Mouse (Mus musculus): ENCODE results near the gene Pdss2. TPM values are rescaled to one million over a fixed set of nuclear protein-coding genes. Genes with fewer than 3 reads are reported as not detected.

Gene Pdss2
- polyA plus RNA-seq, 1 experiment, result 3.7 TPM

GRCm38 (mm10) chr10:43312658-43313417, 91.6 kb downstream of the Pdss2 start:
- Histone ChIP-seq H3K36me3 (ENCODE audit: control insufficient read depth, insufficient read depth, low read length) (no peaks in the 10 kb centered on the region), H3K27ac (ENCODE audit: control insufficient read depth, insufficient read depth, low read depth, low read length) (no peak overlapping the region), H3K4me3 (ENCODE audit: control insufficient read depth, low read depth, low read length) (no peak overlapping the region), H3K27me3 (ENCODE audit: control insufficient read depth, insufficient read depth, low read length) (no peaks in the 10 kb centered on the region), H3K4me1 (ENCODE audit: control insufficient read depth, insufficient read depth, low read length) (no peaks in the 10 kb centered on the region)
- no peak for TF ChIP-seq CTCF (IDR thresholded peaks at IDR 0.05; ENCODE audit: control insufficient read depth, insufficient read depth, insufficient replicate concordance, low read depth, low read length)
- no peak for TF ChIP-seq POLR2A (IDR thresholded peaks at IDR 0.05; ENCODE audit: control insufficient read depth, low read depth, low read length)

DNA sequence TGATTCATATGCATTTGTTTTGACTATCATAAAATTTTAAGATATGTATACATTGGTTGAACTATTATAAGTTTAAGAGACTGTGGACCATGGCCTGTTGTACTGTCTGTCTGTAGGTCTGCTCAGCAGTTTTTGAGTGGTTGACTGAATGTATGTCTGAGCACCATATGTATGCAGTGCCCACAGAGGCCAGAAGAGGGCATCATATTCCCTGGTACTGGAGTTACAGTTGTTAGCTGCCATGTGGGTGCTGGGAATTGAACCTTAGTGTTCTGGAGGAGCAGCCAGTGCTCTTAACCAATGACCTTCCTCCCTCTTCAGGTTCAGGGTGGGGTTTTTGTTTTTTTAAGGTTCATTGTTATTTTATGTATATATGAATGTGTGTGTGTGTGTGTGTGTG, 93.9 kb downstream of the Pdss2 start:
- H3K4me3 ChIP-seq (ENCODE audit: control insufficient read depth, low read depth, low read length), result no peak overlapping the region
- H3K27ac ChIP-seq (ENCODE audit: control insufficient read depth, insufficient read depth, low read depth, low read length), result no peak overlapping the region
- H3K27me3 ChIP-seq (ENCODE audit: control insufficient read depth, insufficient read depth, low read length), result no peaks in the 10 kb centered on the region
- TF ChIP-seq POLR2A (IDR thresholded peaks at IDR 0.05; ENCODE audit: control insufficient read depth, low read depth, low read length), result no peak
- TF ChIP-seq CTCF (IDR thresholded peaks at IDR 0.05; ENCODE audit: control insufficient read depth, insufficient read depth, insufficient replicate concordance, low read depth, low read length), result no peak
- no peaks in the 10 kb centered on the region for H3K36me3 ChIP-seq (ENCODE audit: control insufficient read depth, insufficient read depth, low read length)
- no peaks in the 10 kb centered on the region for H3K4me1 ChIP-seq (ENCODE audit: control insufficient read depth, insufficient read depth, low read length)

DNA sequence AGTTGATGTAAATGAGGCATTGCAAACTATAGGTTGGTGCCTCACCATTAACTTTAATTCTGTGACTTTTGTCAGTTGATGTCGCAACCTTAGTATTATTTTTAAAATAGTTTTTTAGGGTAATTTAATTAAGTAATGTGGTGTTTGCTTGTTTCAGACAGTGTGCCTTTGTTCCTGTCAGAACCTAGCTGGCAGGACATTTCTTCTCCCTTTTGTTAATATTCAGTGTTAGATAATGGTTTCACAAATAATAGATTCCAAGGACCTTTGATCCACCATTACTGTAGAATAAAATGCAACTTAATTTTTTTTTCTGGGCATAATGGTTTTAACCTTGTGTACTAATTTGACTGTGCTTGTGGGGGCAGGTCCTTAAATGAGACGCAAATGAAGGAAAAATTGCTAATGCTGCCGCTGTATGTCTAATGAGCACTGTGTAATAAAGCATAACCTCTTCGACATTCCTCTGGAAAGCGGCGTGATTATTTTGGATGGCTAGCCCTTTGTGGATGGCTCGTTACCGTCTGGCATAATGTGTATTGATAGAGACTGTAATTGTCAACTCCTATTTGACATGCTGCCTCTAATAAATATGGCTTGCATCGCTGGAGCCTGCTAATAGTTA, 96.2 kb downstream of the Pdss2 start:
- TF ChIP-seq CTCF (IDR thresholded peaks at IDR 0.05; ENCODE audit: control insufficient read depth, insufficient read depth, insufficient replicate concordance, low read depth, low read length), result no peak
- no peak for TF ChIP-seq POLR2A (IDR thresholded peaks at IDR 0.05; ENCODE audit: control insufficient read depth, low read depth, low read length)
- no peak overlapping the region for H3K27ac ChIP-seq (ENCODE audit: control insufficient read depth, insufficient read depth, low read depth, low read length)
- H3K4me3 ChIP-seq (ENCODE audit: control insufficient read depth, low read depth, low read length), result no peak overlapping the region
- no peaks in the 10 kb centered on the region for H3K36me3 ChIP-seq (ENCODE audit: control insufficient read depth, insufficient read depth, low read length)
- no peaks in the 10 kb centered on the region for H3K27me3 ChIP-seq (ENCODE audit: control insufficient read depth, insufficient read depth, low read length)
- H3K4me1 ChIP-seq (ENCODE audit: control insufficient read depth, insufficient read depth, low read length), result no peaks in the 10 kb centered on the region

GRCm38 (mm10) chr10:43321019-43321418, 99.7 kb downstream of the Pdss2 start:
- Histone ChIP-seq H3K4me1 (ENCODE audit: control insufficient read depth, insufficient read depth, low read length) (no peaks in the 10 kb centered on the region), H3K27ac (ENCODE audit: control insufficient read depth, insufficient read depth, low read depth, low read length) (no peak overlapping the region), H3K36me3 (ENCODE audit: control insufficient read depth, insufficient read depth, low read length) (no peaks in the 10 kb centered on the region), H3K4me3 (ENCODE audit: control insufficient read depth, low read depth, low read length) (no peak overlapping the region), H3K27me3 (ENCODE audit: control insufficient read depth, insufficient read depth, low read length) (no peaks in the 10 kb centered on the region)
- no peak for TF ChIP-seq CTCF (IDR thresholded peaks at IDR 0.05; ENCODE audit: control insufficient read depth, insufficient read depth, insufficient replicate concordance, low read depth, low read length)
- no peak for TF ChIP-seq POLR2A (IDR thresholded peaks at IDR 0.05; ENCODE audit: control insufficient read depth, low read depth, low read length)

DNA sequence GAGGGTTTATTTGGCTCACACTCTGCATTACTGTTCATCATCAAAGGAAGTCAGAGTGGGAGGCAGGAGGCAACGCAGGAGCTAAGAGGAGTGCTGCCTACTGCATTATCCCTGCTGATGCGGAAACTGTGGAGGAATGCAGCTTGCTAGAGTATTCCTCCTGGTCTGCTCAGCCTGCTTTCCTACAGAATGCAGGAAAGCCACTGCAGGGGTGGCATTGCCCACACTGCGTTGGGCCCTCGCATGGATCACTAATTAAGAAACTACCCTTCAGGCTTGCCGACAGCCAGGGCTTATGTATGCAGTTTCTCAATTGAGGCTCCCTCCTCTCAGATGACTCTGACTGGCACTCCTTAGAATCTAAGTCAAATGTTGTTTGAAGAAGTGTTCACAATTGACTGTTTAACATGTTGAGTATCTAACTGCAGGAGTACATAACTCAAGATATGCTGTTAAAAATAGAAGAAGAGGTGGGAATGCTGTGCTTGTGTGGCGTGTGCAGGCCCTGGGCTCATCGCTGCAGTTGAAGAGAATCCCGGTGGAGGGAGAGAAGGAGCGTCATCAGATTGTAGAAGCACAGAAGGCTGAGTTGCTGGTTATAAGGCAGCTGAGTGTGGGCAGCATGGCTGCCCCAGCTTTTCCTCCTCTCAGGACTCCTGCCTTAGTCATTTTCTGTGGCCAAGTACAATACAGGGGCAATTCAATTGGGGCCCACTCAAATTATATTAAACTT, 101.3 kb downstream of the Pdss2 start:
- TF ChIP-seq CTCF (IDR thresholded peaks at IDR 0.05; ENCODE audit: control insufficient read depth, insufficient read depth, insufficient replicate concordance, low read depth, low read length) (no peak), POLR2A (IDR thresholded peaks at IDR 0.05; ENCODE audit: control insufficient read depth, low read depth, low read length) (no peak)
- Histone ChIP-seq H3K27me3 (ENCODE audit: control insufficient read depth, insufficient read depth, low read length) (no peaks in the 10 kb centered on the region), H3K27ac (ENCODE audit: control insufficient read depth, insufficient read depth, low read depth, low read length) (no peak overlapping the region), H3K36me3 (ENCODE audit: control insufficient read depth, insufficient read depth, low read length) (no peaks in the 10 kb centered on the region), H3K4me3 (ENCODE audit: control insufficient read depth, low read depth, low read length) (no peak overlapping the region), H3K4me1 (ENCODE audit: control insufficient read depth, insufficient read depth, low read length) (no peaks in the 10 kb centered on the region)

- no peaks in the 10 kb centered on the region for H3K4me1 ChIP-seq (ENCODE audit: control insufficient read depth, insufficient read depth, low read length)
- no peaks in the 10 kb centered on the region for H3K27me3 ChIP-seq (ENCODE audit: control insufficient read depth, insufficient read depth, low read length)
- no peak overlapping the region for H3K27ac ChIP-seq (ENCODE audit: control insufficient read depth, insufficient read depth, low read depth, low read length)
- TF ChIP-seq CTCF (IDR thresholded peaks at IDR 0.05; ENCODE audit: control insufficient read depth, insufficient read depth, insufficient replicate concordance, low read depth, low read length), result no peak
- TF ChIP-seq POLR2A (IDR thresholded peaks at IDR 0.05; ENCODE audit: control insufficient read depth, low read depth, low read length), result no peak
- no peaks in the 10 kb centered on the region for H3K36me3 ChIP-seq (ENCODE audit: control insufficient read depth, insufficient read depth, low read length)
- H3K4me3 ChIP-seq (ENCODE audit: control insufficient read depth, low read depth, low read length), result no peak overlapping the region
These were observed 102.1 kb downstream of the Pdss2 start for GRCm38 (mm10) chr10:43323386-43323785.

- Histone ChIP-seq H3K27ac (ENCODE audit: control insufficient read depth, insufficient read depth, low read depth, low read length) (no peak overlapping the region), H3K27me3 (ENCODE audit: control insufficient read depth, insufficient read depth, low read length) (no peaks in the 10 kb centered on the region), H3K4me3 (ENCODE audit: control insufficient read depth, low read depth, low read length) (no peak overlapping the region), H3K4me1 (ENCODE audit: control insufficient read depth, insufficient read depth, low read length) (no peaks in the 10 kb centered on the region), H3K36me3 (ENCODE audit: control insufficient read depth, insufficient read depth, low read length) (no peaks in the 10 kb centered on the region)
- TF ChIP-seq CTCF (IDR thresholded peaks at IDR 0.05; ENCODE audit: control insufficient read depth, insufficient read depth, insufficient replicate concordance, low read depth, low read length) (no peak), POLR2A (IDR thresholded peaks at IDR 0.05; ENCODE audit: control insufficient read depth, low read depth, low read length) (no peak)
These were observed 108.5 kb downstream of the Pdss2 start for GRCm38 (mm10) chr10:43329813-43330212.
